9 mouse cellular contexts compared by ENCODE assay signal in the genomic region with DNA sequence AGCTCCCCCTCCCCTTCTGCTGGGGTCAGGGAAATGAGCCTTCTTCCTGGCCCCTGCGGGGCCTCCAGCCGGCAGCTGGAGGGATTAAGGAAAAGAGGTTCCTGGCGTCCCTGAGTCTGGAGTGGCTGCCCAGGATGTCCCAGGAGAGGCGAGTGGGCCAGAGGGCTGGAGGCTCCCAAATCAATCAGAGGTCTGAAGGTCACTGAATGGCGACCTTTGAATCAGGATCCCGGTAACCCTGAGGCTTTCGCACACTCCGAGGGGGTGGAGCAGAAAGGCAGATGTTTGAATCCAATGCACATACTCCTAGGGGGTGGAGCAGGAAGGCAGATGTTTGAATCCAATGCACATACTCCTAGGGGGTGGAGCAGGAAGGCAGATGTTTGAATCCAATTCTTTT. TPM values are rescaled to one million over a fixed set of nuclear protein-coding genes. Genes with fewer than 3 reads are reported as not detected.
DNase-seq lines count a peak whose midpoint lies in the region; ATAC-seq and TF ChIP-seq lines count a peak whose summit lies in the region.
"Had no signal": no experiment of that assay in that cellular context is flagged by ENCODE, and none has a peak within 500 bp of the region (broad histone marks: within the 10 kb centered on the region; RNA-seq: fewer than 3 reads in every experiment).

No protein-coding gene starts in this region.

- no peak for TF ChIP-seq POLR2A in thymus, adult 2 months (IDR thresholded peaks at IDR 0.05; ENCODE audit: control insufficient read depth, extremely low read depth, insufficient read depth, low read length, poor library complexity)

- no peaks in the 10 kb centered on the region; the same call in 1 of the 2 replicates for H3K36me3 ChIP-seq in embryonic facial prominence, embryonic 13.5 days
- no peaks in the 10 kb centered on the region for H3K36me3 ChIP-seq in hindbrain, embryonic 13.5 days
- no peaks in the 10 kb centered on the region for H3K36me3 ChIP-seq in limb, embryonic 15.5 days
- no peaks in the 10 kb centered on the region for H3K36me3 ChIP-seq in thymus, adult 2 months (ENCODE audit: control insufficient read depth, insufficient read depth, low read length)

- H3K4me1 ChIP-seq in embryonic facial prominence, embryonic 13.5 days, result peaks cover 12% of the 10 kb centered on the region
- peaks cover 11% of the 10 kb centered on the region for H3K4me1 ChIP-seq in hindbrain, embryonic 13.5 days (replicated peaks)
- peaks cover 20% of the 10 kb centered on the region for H3K4me1 ChIP-seq in limb, embryonic 15.5 days
- H3K4me1 ChIP-seq in thymus, adult 2 months (replicated peaks; ENCODE audit: control insufficient read depth, insufficient read depth, low read length), result no peaks in the 10 kb centered on the region

- peak; percentile 22 to 43 for DNase-seq in adrenal gland, adult (ENCODE audit: inconsistent age in 2 of 2, low spot score in 1 of 2)
- no peak for DNase-seq in adrenal gland, postnatal 4 days (ENCODE audit: low spot score in 2 of 2)
- no peak for DNase-seq in thymus, adult 2 months
- DNase-seq in spleen, adult 12 weeks (ENCODE audit: low spot score), result no peak
- no peak for DNase-seq in Muller cell, postnatal 12 days (ENCODE audit: inconsistent ontology term)

- peak overlapping the region; percentile 49 for H3K4me2 ChIP-seq in embryonic facial prominence, embryonic 13.5 days
- H3K4me2 ChIP-seq in hindbrain, embryonic 13.5 days, result no peak overlapping the region
- no peak overlapping the region for H3K4me2 ChIP-seq in limb, embryonic 15.5 days

- WGBS in embryonic facial prominence, embryonic 13.5 days, result 3% methylated on average over 8 of the region's 8 CpGs
- 5% methylated on average over 8 of the region's 8 CpGs for WGBS in hindbrain, embryonic 13.5 days
- WGBS in limb, embryonic 15.5 days, result 1% methylated on average over 8 of the region's 8 CpGs
- 38% methylated on average over 8 of the region's 8 CpGs for WGBS in thymus, adult 2 months

- H3K27ac ChIP-seq in embryonic facial prominence, embryonic 13.5 days, result peak overlapping the region; percentile 80
- peak overlapping the region; percentile 24; the same call in 1 of the 2 replicates for H3K27ac ChIP-seq in hindbrain, embryonic 13.5 days
- peak overlapping the region; percentile 85 for H3K27ac ChIP-seq in limb, embryonic 15.5 days
- H3K27ac ChIP-seq in thymus, adult 2 months (ENCODE audit: control insufficient read depth, insufficient read depth, low read length), result no peak overlapping the region

- no peak overlapping the region for H3K4me3 ChIP-seq in embryonic facial prominence, embryonic 13.5 days
- H3K4me3 ChIP-seq in hindbrain, embryonic 13.5 days, result no peak overlapping the region
- H3K4me3 ChIP-seq in limb, embryonic 15.5 days, result no peak overlapping the region; the same call in 1 of the 2 replicates
- H3K4me3 ChIP-seq in thymus, adult 2 months (ENCODE audit: control insufficient read depth, insufficient read depth, low read length), result no peak overlapping the region
- H3K4me3 ChIP-seq: myocyte had no signal

- no peaks in the 10 kb centered on the region for H3K9me3 ChIP-seq in embryonic facial prominence, embryonic 13.5 days
- H3K9me3 ChIP-seq in hindbrain, embryonic 13.5 days, result no peaks in the 10 kb centered on the region
- no peaks in the 10 kb centered on the region for H3K9me3 ChIP-seq in limb, embryonic 15.5 days

- ATAC-seq in embryonic facial prominence, embryonic 13.5 days (ENCODE audit: insufficient number of reproducible peaks, insufficient read depth, low FRiP score, low TSS enrichment, low read depth), result peak; percentile 52; the same call in 1 of the 2 replicates
- ATAC-seq in hindbrain, embryonic 13.5 days (ENCODE audit: low FRiP score), result 0 out of 2 replicates have a peak, but pooled peaks have one; percentile 32
- no peak for ATAC-seq in limb, embryonic 15.5 days (ENCODE audit: insufficient number of reproducible peaks, low FRiP score, low TSS enrichment, low read depth)

- peak overlapping the region; percentile 36; the same call in 1 of the 2 replicates for H3K9ac ChIP-seq in embryonic facial prominence, embryonic 13.5 days
- no peak overlapping the region for H3K9ac ChIP-seq in hindbrain, embryonic 13.5 days
- no peak overlapping the region for H3K9ac ChIP-seq in limb, embryonic 15.5 days

- no peaks in the 10 kb centered on the region for H3K27me3 ChIP-seq in embryonic facial prominence, embryonic 13.5 days
- H3K27me3 ChIP-seq in hindbrain, embryonic 13.5 days, result no peaks in the 10 kb centered on the region
- no peaks in the 10 kb centered on the region for H3K27me3 ChIP-seq in limb, embryonic 15.5 days
- H3K27me3 ChIP-seq in thymus, adult 2 months (ENCODE audit: control insufficient read depth, insufficient read depth, low read length), result no peaks in the 10 kb centered on the region

- TF ChIP-seq CTCF in thymus, adult 2 months (IDR thresholded peaks at IDR 0.05; ENCODE audit: borderline replicate concordance, control insufficient read depth, extremely low read depth, insufficient read depth, low read length, poor library complexity), result no peak

RNA-seq across cellular contexts. Expression of a gene that starts 39.9 kb away (rescaled TPM):
- total RNA-seq in adrenal gland, postnatal 4 days (2021), result 1 to 10 TPM; 8.3 to 8.5 TPM
- polyA plus RNA-seq in embryonic facial prominence, embryonic 13.5 days (2015; fragmentation: Nextera tagmentation; extraction: Ambion mirVana), result 9.6 and 11.3 TPM in 2 replicates
- 28.7 and 30.2 TPM in 2 replicates for polyA plus RNA-seq in hindbrain, embryonic 13.5 days (2015; fragmentation: Nextera tagmentation; extraction: Ambion mirVana)
- 9.6 and 10.7 TPM in 2 replicates for polyA plus RNA-seq in limb, embryonic 15.5 days (2015; fragmentation: Nextera tagmentation; extraction: Ambion mirVana)
- polyA plus RNA-seq in thymus, adult 2 months (2012; rRNA removed), result not detected in 2 replicates

RNA-seq across cellular contexts. Expression of a gene that starts 40.1 kb away (rescaled TPM):
- total RNA-seq in adrenal gland, postnatal 4 days (2021), result 100 to 1,000 TPM; 191 to 197 TPM
- polyA plus RNA-seq in embryonic facial prominence, embryonic 13.5 days (2015; fragmentation: Nextera tagmentation; extraction: Ambion mirVana), result 159 and 180 TPM in 2 replicates
- polyA plus RNA-seq in hindbrain, embryonic 13.5 days (2015; fragmentation: Nextera tagmentation; extraction: Ambion mirVana), result 69.9 and 77.2 TPM in 2 replicates
- 213 and 261 TPM in 2 replicates for polyA plus RNA-seq in limb, embryonic 15.5 days (2015; fragmentation: Nextera tagmentation; extraction: Ambion mirVana)
- 0.60 and 1.0 TPM in 2 replicates for polyA plus RNA-seq in thymus, adult 2 months (2012; rRNA removed)

Comparison
In these comparisons a context has a peak if more than half of its experiments do, and no peak if none do; other contexts are left out.
1. DNase-seq: peak in adrenal gland, adult (2 of 2); none in adrenal gland, postnatal 4 days (0 of 2), thymus, adult 2 months (single experiment), spleen, adult 12 weeks (single experiment) and Muller cell, postnatal 12 days (single experiment).
2. RNA of a gene that starts 39.9 kb away (polyA plus RNA-seq): 28.7 to 30.2 TPM in hindbrain, embryonic 13.5 days, 9.6 to 11.3 TPM in embryonic facial prominence, embryonic 13.5 days and 9.6 to 10.7 TPM in limb, embryonic 15.5 days; not detected in thymus, adult 2 months; every median in the first group is over 10 times any median in the second.
3. RNA of a gene that starts 40.1 kb away (polyA plus RNA-seq): 213 to 261 TPM in limb, embryonic 15.5 days, 159 to 180 TPM in embryonic facial prominence, embryonic 13.5 days and 69.9 to 77.2 TPM in hindbrain, embryonic 13.5 days; 0.60 to 1.0 TPM in thymus, adult 2 months; every median in the first group is over 10 times any median in the second.